Mouse (Mus musculus): ENCODE results near the gene 0610010K14Rik.

Gene 0610010K14Rik

GRCm38 (mm10) chr11:70237457-70238167, at the start of gene 0610010K14Rik:
0610010K14Rik (minus strand) TSS chr11:70237914.
- DNase-seq (ENCODE audit: low read depth) = peak; percentile 99

- DNase-seq (ENCODE audit: low read depth) = no peak
Measured at GRCm38 (mm10) chr11:70285686-70286085, 48.0 kb upstream of the 0610010K14Rik start.

GRCm38 (mm10) chr11:70284757-70285156, 47.0 kb upstream of the 0610010K14Rik start:
- DNase-seq (ENCODE audit: low read depth) = peak; percentile 26

GRCm38 (mm10) chr11:70283666-70284065, 46.0 kb upstream of the 0610010K14Rik start:
- DNase-seq (ENCODE audit: low read depth) = no peak

GRCm38 (mm10) chr11:70280441-70280840, 42.7 kb upstream of the 0610010K14Rik start:
- no peak for DNase-seq (ENCODE audit: low read depth)

GRCm38 (mm10) chr11:70278961-70279360, 41.2 kb upstream of the 0610010K14Rik start:
- no peak for DNase-seq (ENCODE audit: low read depth)

- DNase-seq (ENCODE audit: low read depth) = peak; percentile 70
Measured at GRCm38 (mm10) chr11:70271641-70272040, 33.9 kb upstream of the 0610010K14Rik start.

GRCm38 (mm10) chr11:70266405-70266804, 28.7 kb upstream of the 0610010K14Rik start:
- peak; percentile 46 for DNase-seq (ENCODE audit: low read depth)

- DNase-seq (ENCODE audit: low read depth) = no peak
Measured at GRCm38 (mm10) chr11:70265819-70266218, 28.1 kb upstream of the 0610010K14Rik start.

GRCm38 (mm10) chr11:70265252-70265651, 27.5 kb upstream of the 0610010K14Rik start:
- DNase-seq (ENCODE audit: low read depth) = no peak

- DNase-seq (ENCODE audit: low read depth) = peak; percentile 33
Measured at GRCm38 (mm10) chr11:70259035-70259434, 21.3 kb upstream of the 0610010K14Rik start.

GRCm38 (mm10) chr11:70254931-70255531, 17.3 kb upstream of the 0610010K14Rik start, which contains the start of gene Alox12:
Alox12 (minus strand) TSS chr11:70255353.
- DNase-seq (ENCODE audit: low read depth) = no peak

GRCm38 (mm10) chr11:70254337-70254736, 16.6 kb upstream of the 0610010K14Rik start:
- no peak for DNase-seq (ENCODE audit: low read depth)

- DNase-seq (ENCODE audit: low read depth) = no peak
Measured at GRCm38 (mm10) chr11:70251853-70252252, 14.1 kb upstream of the 0610010K14Rik start.

- no peak for DNase-seq (ENCODE audit: low read depth)
Measured at GRCm38 (mm10) chr11:70250150-70250549, 12.4 kb upstream of the 0610010K14Rik start.

- peak; percentile 83 for DNase-seq (ENCODE audit: low read depth)
Measured at GRCm38 (mm10) chr11:70247136-70247845, 9.6 kb upstream of the 0610010K14Rik start.

GRCm38 (mm10) chr11:70242591-70242990, 4.9 kb upstream of the 0610010K14Rik start:
- DNase-seq (ENCODE audit: low read depth) = no peak

- peak; percentile 90 for DNase-seq (ENCODE audit: low read depth)
Measured at GRCm38 (mm10) chr11:70239541-70240279, 2.0 kb upstream of the 0610010K14Rik start, which contains the start of the genes Gm21988 and Rnasek. Gm21988 (minus strand) TSS chr11:70239830. Rnasek (minus strand) TSS chr11:70239842.

GRCm38 (mm10) chr11:70238591-70239440, 1.1 kb upstream of the 0610010K14Rik start:
- DNase-seq (ENCODE audit: low read depth) = peak; percentile 57

- no peak for DNase-seq (ENCODE audit: low read depth)
Measured at GRCm38 (mm10) chr11:70236717-70237116, 997 bp downstream of the 0610010K14Rik start.

Data from NIH3T3 (cell line).